Mouse (Mus musculus) heart, adult 18-20 months (tissue): ENCODE results near the gene Pomgnt2. TPM values are rescaled to one million over a fixed set of nuclear protein-coding genes. Genes with fewer than 3 reads are reported as not detected.
"Not testable (repeated sequence)": the region's sequence is repeated elsewhere in the genome, so short reads cannot be mapped to it uniquely, and the experiment has no call there.

Source experiments
- DNase-seq, 2 experiments: peaks; one replicate each; pipeline ENCODE4 v3.0.0; 2021 to 2022; ENCODE audit warnings: mixed read lengths in 1 of 2
- long read RNA-seq, 2 experiments: library from polyadenylated mRNA; stranded (forward); transcript quantifications; one replicate each; pipeline ENCODE4 v2.0.0; 2021
- total RNA-seq, 2 experiments: library from RNA; stranded (reverse); gene quantifications; 2 replicates each; pipeline ENCODE4 v1.2.3; 2021

The Pomgnt2 gene
- total RNA-seq = 10 to 100 TPM; 14.7 to 16.6 TPM
- long read RNA-seq, experiment 1, transcript Pomgnt2-201 (2 exons, 2,365 nt) = major isoform, 12 of 16 reads
- long read RNA-seq, experiment 1, partial matches to known transcripts = 0 of 16 reads
- long read RNA-seq, experiment 1, other reads (novel, unspliced or antisense) = 4 of 16 reads
- long read RNA-seq, experiment 2, transcript Pomgnt2-201 (2 exons, 2,365 nt) = major isoform, 8 of 14 reads
- long read RNA-seq, experiment 2, partial matches to known transcripts = 0 of 14 reads
- long read RNA-seq, experiment 2, other reads (novel, unspliced or antisense) = 4 of 14 reads

GRCm38 (mm10) chr9:121997010-121997409, at the start of gene Pomgnt2:
TSS of gene Pomgnt2 (minus strand) at chr9:121997110.
- no peak for DNase-seq

GRCm38 (mm10) chr9:122039848-122040247, 42.9 kb upstream of the Pomgnt2 start:
- no peak for DNase-seq

- DNase-seq = no peak
Observed at GRCm38 (mm10) chr9:122038631-122039030, 41.7 kb upstream of the Pomgnt2 start.

- DNase-seq = no peak
Observed at GRCm38 (mm10) chr9:122036496-122037054, 39.7 kb upstream of the Pomgnt2 start.

GRCm38 (mm10) chr9:122035807-122036206, 38.9 kb upstream of the Pomgnt2 start:
- DNase-seq = no peak

- no peak for DNase-seq
Observed at GRCm38 (mm10) chr9:122034949-122035348, 38.0 kb upstream of the Pomgnt2 start.

GRCm38 (mm10) chr9:122032071-122032470, 35.2 kb upstream of the Pomgnt2 start:
- DNase-seq = peak; percentile 51 to 54

GRCm38 (mm10) chr9:122030706-122031105, 33.8 kb upstream of the Pomgnt2 start:
- no peak for DNase-seq

GRCm38 (mm10) chr9:122029765-122030164, 32.9 kb upstream of the Pomgnt2 start:
- DNase-seq = peak in 1 of 2 experiments; percentile 13

- DNase-seq = peak; percentile 90 to 95
Observed at GRCm38 (mm10) chr9:122027914-122028745, 31.2 kb upstream of the Pomgnt2 start.

GRCm38 (mm10) chr9:122027081-122027913, 30.4 kb upstream of the Pomgnt2 start:
- peak; percentile 88 to 95 for DNase-seq

GRCm38 (mm10) chr9:122025855-122026590, 29.1 kb upstream of the Pomgnt2 start:
- no peak for DNase-seq

GRCm38 (mm10) chr9:122024419-122024818, 27.5 kb upstream of the Pomgnt2 start:
- DNase-seq = no peak

- peak; percentile 72 to 84 for DNase-seq
Observed at GRCm38 (mm10) chr9:122023873-122024272, 27.0 kb upstream of the Pomgnt2 start.

- peak; percentile 93 to 95 for DNase-seq
Observed at GRCm38 (mm10) chr9:122022776-122023175, 25.9 kb upstream of the Pomgnt2 start.

- DNase-seq = no peak
Observed at GRCm38 (mm10) chr9:122021581-122021980, 24.7 kb upstream of the Pomgnt2 start.

GRCm38 (mm10) chr9:122021171-122021570, 24.3 kb upstream of the Pomgnt2 start:
- not testable (repeated sequence) for DNase-seq

- no peak for DNase-seq
Observed at GRCm38 (mm10) chr9:122020321-122020720, 23.4 kb upstream of the Pomgnt2 start.

GRCm38 (mm10) chr9:122018782-122019395, 22.0 kb upstream of the Pomgnt2 start:
- peak; percentile 81 to 83 for DNase-seq

- no peak for DNase-seq
Observed at GRCm38 (mm10) chr9:122018079-122018478, 21.2 kb upstream of the Pomgnt2 start.

- DNase-seq = peak; percentile 76 to 92
Observed at GRCm38 (mm10) chr9:122014241-122014667, 17.3 kb upstream of the Pomgnt2 start.
